In genomic region chr6:103519596-103519995, GRCm38 (mm10) we compare ENCODE assay signal across 13 mouse cellular contexts. TPM values are rescaled to one million over a fixed set of nuclear protein-coding genes. Genes with fewer than 3 reads are reported as not detected.
"Had no signal": no experiment of that assay in that cellular context is flagged by ENCODE, and none has a peak within 500 bp of the region (broad histone marks: within the 10 kb centered on the region; RNA-seq: fewer than 3 reads in every experiment).

No protein-coding gene starts in this region.

- DNase-seq: kidney, adult 8-10 months; kidney, postnatal 14 days; kidney, postnatal 4 days; liver; lung, adult 18-20 months; lung, postnatal 10 days; lung, postnatal 36 days; retina, postnatal 1 day; right cerebral cortex, postnatal 4 days; thymus, adult 2 months; thymus, postnatal 14 days had no signal

RNA-seq across cellular contexts. Expression of gene Chl1, which starts 9.2 kb away (rescaled TPM):
- total RNA-seq: monocyte, adult 5-6 weeks; neutrophil, adult 5-6 weeks had no signal
